In the genomic region with DNA sequence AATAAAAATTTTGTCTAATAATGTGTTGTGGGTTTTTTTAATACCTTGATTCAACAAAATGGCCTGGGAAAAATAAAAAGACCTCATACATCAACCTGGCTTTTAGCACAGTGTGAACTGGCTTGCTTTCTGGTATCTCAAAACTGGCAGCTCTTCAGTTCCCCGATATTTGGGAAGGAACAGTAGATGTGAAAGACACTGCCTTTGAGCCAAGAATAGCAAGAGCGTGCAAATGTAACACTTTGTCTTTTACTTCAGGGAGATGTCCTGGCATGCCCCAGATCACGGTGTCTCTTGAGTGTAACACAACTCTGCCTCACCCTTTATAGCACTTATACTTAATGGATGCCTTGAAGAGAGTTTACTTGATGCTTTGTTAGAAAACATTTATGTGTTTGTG, we compare ENCODE assay signal across 27 mouse cellular contexts. TPM values are rescaled to one million over a fixed set of nuclear protein-coding genes. Genes with fewer than 3 reads are reported as not detected.
"Had no signal": no experiment of that assay in that cellular context is flagged by ENCODE, and none has a peak within 500 bp of the region (broad histone marks: within the 10 kb centered on the region; RNA-seq: fewer than 3 reads in every experiment).

No protein-coding gene starts in this region.

- H3K4me3 ChIP-seq: liver, embryonic 15.5 days; lung, embryonic 15.5 days; midbrain, embryonic 10.5 days; midbrain, embryonic 12.5 days; myocyte; neural tube, embryonic 13.5 days; neural tube, embryonic 15.5 days had no signal

- H3K27me3 ChIP-seq: liver, embryonic 15.5 days; lung, embryonic 15.5 days; midbrain, embryonic 12.5 days; neural tube, embryonic 13.5 days; neural tube, embryonic 15.5 days had no signal

- ATAC-seq: liver, postnatal 0 days; lung, postnatal 0 days; midbrain, embryonic 16.5 days had no signal

- H3K27ac ChIP-seq: liver, embryonic 15.5 days; lung, embryonic 15.5 days; midbrain, embryonic 10.5 days; midbrain, embryonic 12.5 days; neural tube, embryonic 13.5 days; neural tube, embryonic 15.5 days had no signal

- H3K36me3 ChIP-seq: lung, embryonic 15.5 days; midbrain, embryonic 12.5 days; neural tube, embryonic 15.5 days had no signal

- H3K4me1 ChIP-seq: liver, embryonic 15.5 days; lung, embryonic 15.5 days; midbrain, embryonic 10.5 days; midbrain, embryonic 12.5 days; neural tube, embryonic 13.5 days; neural tube, embryonic 15.5 days had no signal

- DNase-seq: liver, postnatal 0 days; lung, adult 2 months; lung, postnatal 4 days; midbrain, embryonic 14.5 days; retina, postnatal 1 day; right cerebral cortex, adult 18-20 months; right cerebral cortex, postnatal 25 days; right cerebral cortex, postnatal 4 days; spleen, adult 18-20 months; thymus, adult 2 months; thymus, postnatal 25 days; thymus, postnatal 4 days had no signal

RNA-seq across cellular contexts. Expression of a gene that starts 15.2 kb away (rescaled TPM):
- total RNA-seq: megakaryocyte, adult 5-6 weeks; megakaryocyte-erythroid progenitor cell, adult 5-6 weeks had no signal
- polyA plus RNA-seq: liver, embryonic 15.5 days; liver, postnatal 0 days; lung, adult 2 months; lung, embryonic 15.5 days; midbrain, embryonic 10.5 days; midbrain, embryonic 12.5 days; midbrain, embryonic 16.5 days; myocyte; neural tube, embryonic 11.5 days; neural tube, embryonic 13.5 days; small intestine, adult 2 months; stomach, embryonic 14.5 days; thymus, adult 2 months; urinary bladder, adult 2 months had no signal
